Mouse (Mus musculus) spleen, adult 2 months (tissue): ENCODE data around the gene Clec4n.
"Not testable (repeated sequence)": the region's sequence is repeated elsewhere in the genome, so short reads cannot be mapped to it uniquely, and the experiment has no call there.

Experiments used
- CTCF ChIP-seq: fragments of 200-500 bp; IDR thresholded peaks from 2 replicates; pipeline ENCODE4 v1.5.1; 2011; ENCODE audit warnings: mild to moderate bottlenecking, inconsistent platforms; ENCODE audit not compliant: insufficient read depth, insufficient read length, insufficient replicate concordance; ENCODE audit errors: extremely low read depth
- POLR2A ChIP-seq: fragments of 200-500 bp; IDR thresholded peaks from 2 replicates; pipeline ENCODE4 v1.6.1; 2011; ENCODE audit warnings: low read depth, low read length, inconsistent platforms

DNA sequence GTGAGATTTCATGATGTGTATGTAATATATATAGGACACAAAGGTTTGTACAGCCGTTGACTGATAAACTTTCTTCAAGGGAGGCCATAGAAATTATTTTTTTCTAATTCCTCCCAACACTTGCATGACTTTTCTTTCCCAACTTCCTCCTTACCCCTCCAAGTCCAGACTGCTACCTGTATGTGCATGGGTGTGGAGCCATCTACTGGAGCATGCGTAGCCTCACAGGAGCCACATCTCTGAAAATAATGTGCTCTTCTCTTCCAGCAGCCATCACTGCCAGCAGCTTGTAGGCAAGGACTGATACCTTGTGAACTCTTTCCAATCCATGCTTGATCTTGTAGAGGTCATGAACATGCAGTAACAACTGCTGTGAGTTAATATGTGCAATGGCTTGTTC, 44.8 kb upstream of the Clec4n start:
- not testable (repeated sequence) for TF ChIP-seq POLR2A, CTCF
